Mouse (Mus musculus) cerebellum, adult 11-12 months (tissue): Measurements from ENCODE around the gene Ercc4.

Experiments
- DNase-seq: peaks from one replicate; pipeline ENCODE4 v3.0.0; 2022

The Ercc4 gene

GRCm38 (mm10) chr16:13149950-13150349 lies 40.5 kb downstream of the Ercc4 start:
- DNase-seq: no peak

GRCm38 (mm10) chr16:13150790-13151189 lies 41.3 kb downstream of the Ercc4 start:
- no peak for DNase-seq

- DNase-seq: no peak
These were observed 43.0 kb downstream of the Ercc4 start for GRCm38 (mm10) chr16:13152475-13152874.

- no peak for DNase-seq
These were observed 43.7 kb downstream of the Ercc4 start for GRCm38 (mm10) chr16:13153215-13153614.

- DNase-seq: no peak
These were observed 44.9 kb downstream of the Ercc4 start for GRCm38 (mm10) chr16:13154352-13154751.

- no peak for DNase-seq
These were observed 47.8 kb downstream of the Ercc4 start for GRCm38 (mm10) chr16:13157314-13157713.

- DNase-seq: no peak
These were observed 48.7 kb downstream of the Ercc4 start for GRCm38 (mm10) chr16:13158153-13158670.

GRCm38 (mm10) chr16:13158906-13159889 lies 49.7 kb downstream of the Ercc4 start:
- DNase-seq: peak; percentile 18

GRCm38 (mm10) chr16:13159927-13160644 lies 50.6 kb downstream of the Ercc4 start:
- DNase-seq: peak; percentile 83

- no peak for DNase-seq
These were observed 52.0 kb downstream of the Ercc4 start for GRCm38 (mm10) chr16:13161516-13161915.

- no peak for DNase-seq
These were observed 58.2 kb downstream of the Ercc4 start for GRCm38 (mm10) chr16:13167731-13168130.

GRCm38 (mm10) chr16:13173055-13173742 lies 63.7 kb downstream of the Ercc4 start:
- DNase-seq: no peak

- DNase-seq: no peak
These were observed 73.0 kb downstream of the Ercc4 start for GRCm38 (mm10) chr16:13182526-13182925.

GRCm38 (mm10) chr16:13183182-13183742 lies 73.8 kb downstream of the Ercc4 start:
- no peak for DNase-seq

- DNase-seq: no peak
These were observed 74.9 kb downstream of the Ercc4 start for GRCm38 (mm10) chr16:13184381-13184780.

GRCm38 (mm10) chr16:13189430-13190107 lies 80.1 kb downstream of the Ercc4 start:
- DNase-seq: no peak

GRCm38 (mm10) chr16:13190471-13190870 lies 81.0 kb downstream of the Ercc4 start:
- no peak for DNase-seq

- no peak for DNase-seq
These were observed 81.7 kb downstream of the Ercc4 start for GRCm38 (mm10) chr16:13191166-13191565.

- no peak for DNase-seq
These were observed 84.2 kb downstream of the Ercc4 start for GRCm38 (mm10) chr16:13193663-13194071.

GRCm38 (mm10) chr16:13194882-13195281 lies 85.4 kb downstream of the Ercc4 start:
- no peak for DNase-seq

- DNase-seq: no peak
These were observed 87.1 kb downstream of the Ercc4 start for GRCm38 (mm10) chr16:13196626-13197025.

GRCm38 (mm10) chr16:13197293-13197692 lies 87.8 kb downstream of the Ercc4 start:
- DNase-seq: no peak
